Mouse (Mus musculus) lung, postnatal 0 days (tissue): Measurements from ENCODE around the gene Ptpro.

Source experiments
- CTCF ChIP-seq: IDR thresholded peaks from 2 replicates; pipeline ENCODE4 v1.5.1; 2016; ENCODE audit warnings: antibody characterized with exemption, mild to moderate bottlenecking
- EP300 ChIP-seq: IDR thresholded peaks from 2 replicates; pipeline ENCODE4 v1.6.1; 2016; ENCODE audit warnings: antibody characterized with exemption, mild to moderate bottlenecking, control low read depth

DNA sequence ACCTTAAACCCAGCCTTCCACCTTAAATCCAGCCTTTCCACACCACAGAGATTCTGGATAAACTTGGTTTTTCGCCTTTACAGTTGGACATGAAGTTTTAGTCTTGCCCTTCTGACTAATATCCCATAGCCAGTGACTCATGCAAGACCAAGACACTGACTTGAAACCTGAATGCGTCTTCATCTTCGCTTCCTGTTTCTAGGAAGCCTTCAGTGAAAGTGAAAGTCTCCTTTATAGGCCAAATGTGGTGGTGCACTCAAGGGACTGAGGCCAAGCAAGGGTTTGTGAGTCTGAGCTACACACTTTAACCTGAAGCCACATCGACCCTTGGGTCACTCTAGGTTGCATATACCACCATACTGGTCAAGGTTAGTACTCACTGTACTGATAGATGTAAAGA, 50.4 kb downstream of the Ptpro start:
- TF ChIP-seq CTCF, result no peak
- TF ChIP-seq EP300, result no peak
